Mouse (Mus musculus) CD4-positive, CD25-positive, alpha-beta regulatory T cell, adult 4 months (primary cell): ENCODE data around the gene Ninj1. TPM values are rescaled to one million over a fixed set of nuclear protein-coding genes. Genes with fewer than 3 reads are reported as not detected.

Experiments
- ATAC-seq: one replicate; pipeline ENCODE4 v1.8.0; 2017
- polyA plus RNA-seq, 2 experiments: library from polyadenylated mRNA; unstranded; fragments of 100-300 nt; shearing (Covaris generic); gene quantifications; one replicate each; pipeline ENCODE4 v1.2.1; 2017

The Ninj1 gene
- polyA plus RNA-seq, 2 experiments from 2014 or later: 24.5 to 27.4 TPM

GRCm38 (mm10) chr13:49198734-49199133, 11.4 kb downstream of the Ninj1 start:
- no peak for ATAC-seq

- ATAC-seq: no peak
These were observed 12.6 kb downstream of the Ninj1 start for GRCm38 (mm10) chr13:49199891-49200290.

DNA sequence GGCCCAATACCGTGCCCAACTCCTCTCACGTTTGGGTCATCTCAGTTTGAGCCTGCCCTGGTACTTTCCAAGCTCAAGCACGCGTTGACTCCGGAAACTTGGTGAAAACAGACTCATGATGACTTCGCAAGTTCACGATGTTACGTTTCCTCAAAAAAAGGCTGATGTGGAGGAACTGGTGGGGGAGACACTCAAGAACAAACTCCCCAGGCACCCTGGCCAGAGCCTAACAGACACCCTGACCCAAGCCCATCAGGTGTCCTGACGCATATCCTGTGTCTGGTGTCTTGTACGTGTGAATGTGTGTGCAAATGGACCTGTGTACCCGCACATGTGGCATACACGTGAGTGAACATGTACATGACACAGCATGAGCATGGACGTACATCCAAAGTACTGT, 13.4 kb downstream of the Ninj1 start:
- no peak for ATAC-seq

DNA sequence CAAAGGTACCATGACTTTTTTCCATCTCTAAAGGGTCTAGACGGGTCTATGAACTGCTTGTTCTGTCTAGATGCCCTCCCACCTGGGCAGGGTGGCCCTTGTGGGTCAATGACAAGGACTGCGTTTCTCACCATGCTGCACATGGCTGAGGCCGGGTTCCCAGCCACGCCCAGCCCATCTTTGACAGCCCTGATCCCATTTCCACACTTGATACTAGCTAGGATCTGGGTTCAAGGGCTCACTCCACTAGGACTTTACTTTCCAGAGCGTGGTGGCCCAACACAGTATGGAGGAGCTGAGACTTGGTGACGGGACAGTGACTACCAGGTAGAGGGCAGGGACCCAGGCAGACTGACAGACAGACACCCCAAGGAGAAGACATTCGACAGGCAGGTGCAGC, 15.3 kb downstream of the Ninj1 start:
- no peak for ATAC-seq

GRCm38 (mm10) chr13:49205381-49205998, 18.2 kb downstream of the Ninj1 start:
- peak; percentile 92 for ATAC-seq

GRCm38 (mm10) chr13:49206341-49206740, 19.1 kb downstream of the Ninj1 start:
- ATAC-seq: no peak

- ATAC-seq: no peak
These were observed 22.0 kb downstream of the Ninj1 start for GRCm38 (mm10) chr13:49209306-49209705.

- ATAC-seq: no peak
These were observed 25.6 kb downstream of the Ninj1 start for GRCm38 (mm10) chr13:49212711-49213500.

DNA sequence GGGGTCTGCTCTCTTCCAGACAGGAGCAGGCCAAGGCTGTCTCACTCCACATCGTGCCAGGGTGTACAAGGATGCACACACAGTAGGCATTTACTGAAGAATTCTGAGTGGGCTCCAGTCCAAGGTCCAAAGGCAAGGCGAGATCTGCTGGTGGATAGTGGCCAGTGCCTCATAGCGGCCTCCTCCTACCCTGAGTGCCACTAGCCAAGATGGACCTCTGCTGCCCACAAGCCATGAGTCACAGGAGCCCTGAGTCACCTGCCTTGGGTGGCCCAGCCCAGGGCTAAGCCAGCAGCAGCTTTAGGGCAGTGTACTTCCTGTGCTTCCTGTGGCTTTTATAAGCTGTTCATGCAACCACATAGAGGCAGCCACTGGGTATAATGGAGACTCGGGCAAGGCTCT, 26.2 kb downstream of the Ninj1 start:
- peak; percentile 51 for ATAC-seq

DNA sequence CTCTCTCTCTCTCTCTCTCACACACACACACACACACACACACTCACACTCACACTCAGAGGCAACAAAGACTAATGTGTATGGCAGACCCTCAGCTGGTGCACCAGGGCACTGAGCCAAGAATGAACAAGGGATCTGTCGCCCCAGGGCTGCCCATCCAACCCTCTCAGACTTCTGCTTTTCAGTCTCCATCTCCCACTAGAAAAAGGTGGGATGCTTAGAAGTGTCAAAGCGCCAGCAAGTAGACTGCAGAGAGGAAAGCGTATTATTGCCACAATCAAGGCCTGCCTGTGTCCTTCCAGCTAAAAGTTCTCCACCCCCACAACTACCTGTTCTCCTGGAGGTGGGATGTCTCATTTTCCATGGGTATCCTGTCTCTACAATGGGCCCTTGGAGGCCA, 27.2 kb downstream of the Ninj1 start:
- ATAC-seq: no peak

GRCm38 (mm10) chr13:49215128-49215503, 27.8 kb downstream of the Ninj1 start:
- peak; percentile 2 for ATAC-seq

GRCm38 (mm10) chr13:49215504-49216219, 28.4 kb downstream of the Ninj1 start, which contains the start of gene Card19:
Card19 (minus strand) TSS chr13:49216037.
- ATAC-seq: peak; percentile 91

DNA sequence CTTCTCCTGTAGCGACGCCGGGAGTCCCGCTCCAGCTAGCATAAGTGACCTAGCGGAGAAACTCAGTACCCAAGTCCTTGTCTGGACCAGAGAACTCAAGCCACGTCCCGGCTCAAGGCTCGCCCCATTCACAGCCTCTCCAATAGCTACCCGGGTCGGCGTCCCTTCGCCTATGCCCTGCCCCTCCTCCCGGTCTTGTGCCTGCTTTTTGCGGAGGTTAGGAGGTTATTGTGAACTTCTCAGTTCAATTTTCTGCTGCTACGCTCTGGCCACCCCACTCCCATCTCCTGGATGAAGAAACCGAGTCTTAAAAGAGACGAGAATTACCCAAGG, 28.9 kb downstream of the Ninj1 start:
- peak; percentile 32 for ATAC-seq

- no peak for ATAC-seq
These were observed 29.7 kb downstream of the Ninj1 start for GRCm38 (mm10) chr13:49216808-49217561.

DNA sequence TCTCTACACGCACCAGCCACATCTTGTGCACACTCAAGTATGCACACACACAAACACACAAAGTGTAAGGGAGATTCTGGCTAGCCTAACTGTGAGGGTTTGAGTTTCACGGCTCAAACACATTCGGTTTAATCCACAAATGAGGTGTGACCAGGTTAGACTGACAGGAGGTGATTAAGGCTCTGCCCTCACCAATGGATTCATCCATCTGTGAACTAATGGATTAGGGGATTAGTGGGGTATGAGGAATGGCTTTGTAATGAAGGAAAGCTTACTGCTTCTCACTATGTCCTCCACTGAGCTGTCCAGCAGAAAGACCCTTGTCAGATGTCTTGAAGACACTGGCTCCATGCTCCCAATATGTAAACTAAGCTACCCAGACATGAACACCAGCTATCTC, 31.4 kb downstream of the Ninj1 start:
- no peak for ATAC-seq

DNA sequence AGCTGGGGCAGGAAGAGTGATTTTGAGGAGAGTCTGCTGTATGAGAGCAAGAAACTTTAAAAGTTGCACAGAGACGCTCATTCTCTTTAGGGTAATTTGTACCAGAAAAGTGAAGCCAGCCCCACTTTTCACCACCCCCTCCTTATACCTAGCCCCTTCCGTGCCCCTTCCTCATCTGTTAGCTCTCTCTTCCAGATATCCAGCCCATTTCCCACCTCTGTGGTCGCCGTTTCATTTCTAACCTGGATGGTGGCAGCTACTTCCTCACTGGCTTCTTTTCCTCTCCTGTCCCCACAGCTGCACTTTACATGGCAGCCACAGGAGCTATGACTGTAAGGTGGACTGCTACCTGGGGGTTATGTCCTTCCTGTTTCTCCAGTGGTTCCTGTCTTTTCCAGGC, 32.1 kb downstream of the Ninj1 start:
- ATAC-seq: no peak

DNA sequence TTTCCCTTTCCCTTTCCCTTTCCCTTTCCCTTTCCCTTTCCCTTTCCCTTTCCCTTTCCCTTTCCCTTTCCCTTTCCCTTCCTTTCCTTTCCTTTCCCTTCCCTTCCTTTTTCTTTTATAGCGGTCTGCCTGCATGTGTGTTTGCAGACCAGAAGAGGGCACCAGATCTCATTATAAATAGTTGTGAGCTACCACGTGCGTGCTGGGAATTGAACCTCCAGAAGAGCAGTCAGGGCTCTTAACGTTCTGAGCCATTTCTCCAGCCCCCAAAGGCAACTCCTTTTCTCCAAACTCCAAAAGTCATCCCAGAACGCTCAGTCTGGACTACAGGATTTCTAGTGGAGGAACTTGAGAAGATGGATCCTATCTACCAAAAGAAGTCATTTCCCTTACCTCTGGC, 33.6 kb downstream of the Ninj1 start:
- ATAC-seq: no peak

- ATAC-seq: no peak
These were observed 37.0 kb downstream of the Ninj1 start for GRCm38 (mm10) chr13:49224314-49224713.

GRCm38 (mm10) chr13:49224729-49225128, 37.4 kb downstream of the Ninj1 start:
- ATAC-seq: no peak

GRCm38 (mm10) chr13:49225159-49225558, 37.9 kb downstream of the Ninj1 start:
- peak; percentile 71 for ATAC-seq

GRCm38 (mm10) chr13:49225633-49226032, 38.3 kb downstream of the Ninj1 start:
- no peak for ATAC-seq

DNA sequence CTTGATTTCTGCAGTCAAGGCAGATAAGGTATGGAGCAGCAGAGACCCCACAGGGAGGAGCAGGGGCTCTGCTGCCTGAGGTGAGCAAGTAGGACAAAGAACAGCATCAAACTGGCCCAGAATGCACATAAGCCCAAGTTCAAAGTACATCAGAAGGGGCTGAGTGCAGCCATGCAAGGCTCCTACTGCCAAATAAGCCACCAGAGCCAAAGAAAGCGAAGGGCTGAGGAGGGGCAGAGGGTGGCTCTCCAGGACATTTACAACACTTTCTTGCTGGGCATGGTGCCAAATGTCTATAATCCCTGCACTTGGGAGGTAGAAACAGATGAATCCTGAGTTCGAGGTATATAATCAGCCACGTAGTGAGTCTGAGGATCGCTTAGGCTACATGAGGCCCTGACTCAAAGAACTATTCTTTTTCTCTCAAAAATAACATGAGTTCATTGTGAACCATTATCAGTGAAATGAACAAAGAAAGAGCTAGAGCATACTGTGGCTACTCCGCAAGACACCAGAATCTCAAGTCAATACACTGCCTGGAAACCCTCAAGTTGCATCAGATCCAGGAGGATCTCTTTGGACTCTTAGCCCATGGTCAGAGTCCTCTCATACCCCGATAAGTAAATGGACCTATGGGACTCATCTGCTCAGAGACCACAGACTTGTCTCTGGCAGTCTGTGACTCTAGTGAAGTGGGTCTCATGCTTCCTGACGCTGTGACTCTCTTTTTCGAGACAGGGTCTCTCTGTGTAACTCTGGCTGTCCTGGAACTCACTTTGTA, 46.7 kb downstream of the Ninj1 start:
- ATAC-seq: no peak
